Mouse (Mus musculus): ENCODE results near the gene Nkx2-3.

- TF ChIP-seq GATA1 (IDR thresholded peaks at IDR 0.05; ENCODE audit: borderline replicate concordance, low read length) (no peak), FLI1 (IDR thresholded peaks at IDR 0.05; ENCODE audit: low read length) (no peak)
Observed at GRCm38 (mm10) chr19:43663471-43663870, 51.3 kb downstream of the Nkx2-3 start.
